Mouse (Mus musculus): ENCODE data around the gene Ctrc.

DNA sequence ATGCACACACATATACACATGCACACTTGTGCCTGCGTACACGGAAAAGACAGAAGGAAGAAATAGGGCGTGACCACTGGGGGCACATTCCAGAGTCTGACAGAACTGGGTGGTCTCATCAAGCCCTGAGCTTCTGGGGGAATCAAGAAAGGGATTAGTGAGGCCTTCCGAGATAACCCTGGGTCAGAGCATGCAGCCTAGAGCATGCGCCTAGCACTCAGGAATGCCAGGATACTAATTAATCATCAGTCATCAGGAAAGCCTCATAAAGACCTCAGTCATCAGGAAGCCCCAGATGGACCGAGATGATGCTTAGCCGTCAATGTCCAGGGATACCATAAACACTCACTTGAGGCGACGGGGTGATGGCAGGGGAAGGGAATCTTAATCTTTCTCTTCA lies 33.7 kb upstream of the Ctrc start:
- TF ChIP-seq CTCF (IDR thresholded peaks at IDR 0.05; ENCODE audit: low read depth): no peak
- TF ChIP-seq EP300 (IDR thresholded peaks at IDR 0.05; ENCODE audit: low read depth): no peak
